Mouse (Mus musculus) layer of hippocampus, adult 8-10 months (tissue): Measurements from ENCODE around the gene Tmem88b. TPM values are rescaled to one million over a fixed set of nuclear protein-coding genes. Genes with fewer than 3 reads are reported as not detected.

ENCODE experiments used
- DNase-seq, 2 experiments: peaks; one replicate each; pipeline ENCODE4 v3.0.0; 2022; ENCODE audit warnings: low spot score in 2 of 2
- total RNA-seq, 4 experiments: library from RNA; stranded (reverse); gene quantifications; 2 replicates each; pipeline ENCODE4 v1.2.4; 2022

Gene Tmem88b
- 10 to 100 TPM; 30.2 to 36.9 (median 34.5) TPM for total RNA-seq

DNA sequence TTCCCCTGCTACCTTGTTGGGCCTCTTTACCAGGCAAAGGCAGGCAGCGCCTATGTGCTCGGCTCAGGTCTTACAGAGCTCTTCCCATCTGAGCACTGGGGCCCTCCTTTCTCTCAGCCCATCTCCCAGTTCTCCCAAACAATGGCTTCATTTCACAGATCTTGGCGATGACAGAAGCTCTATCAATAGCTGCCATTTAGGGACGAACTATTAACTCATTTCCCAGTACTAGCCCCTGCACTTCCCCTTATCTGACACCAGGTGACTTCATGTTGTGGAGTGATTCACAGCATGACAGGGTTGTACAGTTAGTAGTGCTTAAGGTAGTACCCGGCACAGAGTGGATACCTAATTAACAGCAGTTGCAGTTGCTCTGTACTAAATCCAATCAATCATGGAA lies at the start of gene Tmem88b:
TSS of gene Tmem88b (minus strand) at position 56 of the 400 bp plus-strand sequence.
- DNase-seq = no peak

DNA sequence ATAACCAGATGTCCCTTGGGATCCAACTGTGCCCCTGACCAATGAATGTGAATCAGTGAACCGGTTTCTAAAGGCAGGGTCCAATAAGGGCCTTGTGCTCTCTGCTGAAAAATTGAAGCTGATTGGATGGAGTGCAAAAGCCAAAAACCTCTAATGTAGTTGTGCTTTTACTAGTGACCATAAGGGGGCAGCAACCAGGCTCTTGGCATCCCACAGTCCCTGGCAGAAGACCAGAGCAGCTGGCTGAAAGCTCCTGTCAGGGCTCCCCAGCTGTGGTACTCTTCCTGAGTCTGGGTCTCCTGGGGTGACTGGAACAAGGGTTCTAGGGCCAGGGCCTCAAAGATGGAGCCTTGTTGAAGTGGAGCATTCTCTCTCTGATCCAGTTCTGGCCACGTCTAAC lies 48.2 kb upstream of the Tmem88b start:
- peak; percentile 66 to 70 for DNase-seq

DNA sequence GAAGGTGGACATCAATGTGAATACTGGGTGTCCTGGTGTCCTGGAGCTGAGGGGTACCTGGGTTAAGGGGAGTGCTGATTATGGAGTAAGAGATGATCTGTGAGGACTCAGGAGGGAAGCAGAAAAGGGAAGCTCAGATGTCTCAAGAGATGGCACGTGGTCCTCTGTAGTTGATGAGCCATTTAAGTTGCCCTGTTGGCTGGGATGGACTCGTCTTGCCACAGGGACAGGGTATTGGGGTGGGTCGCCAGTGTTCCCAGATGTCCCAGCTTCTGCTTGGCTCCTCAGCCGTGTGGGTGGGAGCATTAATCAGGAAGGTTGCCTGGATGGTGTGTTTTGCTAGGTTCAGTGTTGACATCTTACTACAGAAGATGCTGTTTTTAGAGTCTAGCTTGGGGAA lies 47.6 kb upstream of the Tmem88b start:
- no peak for DNase-seq

DNA sequence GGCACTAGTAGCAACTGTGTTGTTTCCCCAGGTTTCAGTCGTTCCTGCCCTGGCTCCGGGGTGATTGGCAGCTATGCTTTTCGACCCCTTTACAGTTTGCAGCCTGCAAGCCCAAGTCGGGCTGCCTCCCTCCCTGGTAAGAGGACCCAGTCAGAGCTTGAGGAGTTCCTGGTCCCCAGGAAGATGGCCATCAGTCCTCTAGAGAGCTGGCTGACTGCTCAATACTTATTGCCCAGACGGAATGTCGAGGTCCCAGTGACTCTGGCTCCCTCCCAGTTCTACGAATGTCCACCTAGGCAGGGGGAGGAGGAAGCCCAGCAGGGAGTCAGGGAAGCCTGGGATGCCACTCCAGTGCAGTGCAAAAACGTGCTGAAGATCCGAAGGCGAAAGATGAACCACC lies 46.6 kb upstream of the Tmem88b start:
- no peak for DNase-seq

DNA sequence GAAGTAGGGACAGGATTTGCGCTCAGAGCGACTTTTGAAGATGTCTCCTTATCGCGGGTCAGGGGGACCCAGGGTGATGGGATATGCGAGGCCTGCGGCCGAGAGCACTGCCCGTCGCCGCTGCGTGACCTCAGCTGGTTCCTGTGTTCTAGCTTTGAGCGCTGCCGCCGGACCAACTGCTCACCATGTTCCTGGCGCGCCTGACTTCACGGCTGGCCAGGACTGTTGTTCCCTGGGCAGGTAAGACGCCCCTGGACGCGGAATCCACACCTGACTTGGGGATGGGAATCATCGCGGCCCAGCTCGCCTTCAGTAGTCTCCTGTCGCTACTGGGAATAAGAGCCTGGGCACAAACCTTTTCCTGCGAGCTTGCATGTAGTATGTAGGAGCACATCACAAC lies 46.2 kb upstream of the Tmem88b start:
- peak in 1 of 2 experiments; percentile 26 for DNase-seq

DNA sequence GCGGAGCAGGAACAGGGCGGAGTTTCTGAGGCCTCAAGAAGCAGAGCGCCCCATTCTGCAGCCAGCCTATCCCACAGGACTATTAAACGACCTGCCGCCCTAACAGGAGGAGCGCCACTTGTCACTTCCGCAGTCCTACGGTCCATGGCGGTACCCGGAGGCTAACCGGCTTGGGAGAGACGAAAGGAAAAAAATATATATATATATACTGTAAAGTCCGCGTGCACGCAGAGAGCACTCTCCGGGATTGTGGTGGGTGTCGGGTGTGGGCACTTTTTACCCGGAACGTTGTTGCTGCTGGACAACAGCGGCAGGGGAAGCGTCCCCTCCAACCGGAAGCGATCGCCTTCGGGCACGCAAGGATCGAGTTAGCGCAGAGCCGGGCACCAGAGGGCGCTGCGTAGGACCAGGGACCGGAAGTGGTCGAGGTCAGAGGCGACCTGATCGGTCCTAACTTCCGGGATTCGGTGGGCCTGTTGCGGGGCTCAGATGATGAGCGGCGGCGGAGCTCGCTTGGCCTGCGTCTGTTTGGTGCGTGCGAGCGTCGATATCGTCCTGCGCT lies 45.6 kb upstream of the Tmem88b start, which contains the start of gene Aurkaip1:
TSS of gene Aurkaip1 (plus strand) at position 68 of the 562 bp plus-strand sequence.
- DNase-seq = peak; percentile 91 to 95

DNA sequence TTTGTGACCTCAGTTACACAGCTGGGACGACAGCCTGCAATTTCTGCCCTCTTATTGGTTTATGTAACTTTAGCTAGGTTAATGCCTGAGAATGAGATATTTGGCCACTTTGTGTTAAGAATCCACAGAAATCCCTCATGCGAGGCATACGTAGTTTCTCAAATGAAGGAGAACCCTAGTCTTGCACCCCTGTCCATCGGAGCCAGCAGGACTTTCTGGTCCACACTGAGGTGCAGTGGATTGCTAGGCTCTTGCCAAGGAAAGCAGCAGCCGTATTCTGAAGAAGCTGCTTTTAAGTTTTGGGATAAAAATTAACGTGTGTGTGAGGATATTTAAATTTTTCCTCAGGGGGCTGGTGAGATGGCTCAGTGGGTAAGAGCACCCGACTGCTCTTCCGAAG lies 44.9 kb upstream of the Tmem88b start:
- DNase-seq = no peak

DNA sequence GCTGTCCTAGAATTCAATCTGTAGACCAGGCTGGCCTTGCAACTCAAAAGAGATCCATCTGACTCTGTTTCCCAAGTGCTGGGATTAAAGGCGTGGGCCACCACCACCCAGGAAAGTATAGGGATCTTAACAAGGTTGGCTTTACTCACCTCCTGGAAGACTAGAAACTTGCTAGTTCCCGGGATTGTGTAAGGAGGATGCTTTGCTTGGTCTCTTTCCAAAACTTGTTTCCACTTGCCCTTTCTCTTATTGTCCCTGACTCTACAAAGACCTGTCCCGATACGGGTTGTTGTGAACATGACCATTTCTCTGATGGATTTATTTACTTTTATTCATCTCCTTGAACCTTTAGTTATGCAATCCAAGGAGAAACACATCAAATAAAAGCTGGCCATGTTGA lies 44.2 kb upstream of the Tmem88b start:
- no peak for DNase-seq

DNA sequence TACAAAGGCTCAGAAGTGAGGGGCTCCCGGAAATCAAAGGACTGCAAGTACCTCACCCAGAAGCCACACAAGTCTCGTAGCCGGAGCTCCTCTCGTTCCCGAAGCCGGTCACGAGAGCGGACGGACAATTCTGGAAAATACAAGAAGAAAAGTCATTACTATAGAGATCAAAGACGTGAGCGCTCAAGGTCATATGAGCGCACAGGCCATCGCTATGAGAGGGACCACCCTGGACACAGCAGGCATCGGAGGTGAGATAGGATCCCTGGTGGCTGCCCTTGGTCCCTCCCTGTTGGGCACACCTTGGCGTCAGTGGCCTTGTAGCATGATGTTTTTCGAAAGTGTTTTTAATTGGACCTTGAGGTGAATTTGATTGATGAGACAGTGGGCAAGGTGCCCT lies 37.8 kb upstream of the Tmem88b start:
- DNase-seq = no peak

DNA sequence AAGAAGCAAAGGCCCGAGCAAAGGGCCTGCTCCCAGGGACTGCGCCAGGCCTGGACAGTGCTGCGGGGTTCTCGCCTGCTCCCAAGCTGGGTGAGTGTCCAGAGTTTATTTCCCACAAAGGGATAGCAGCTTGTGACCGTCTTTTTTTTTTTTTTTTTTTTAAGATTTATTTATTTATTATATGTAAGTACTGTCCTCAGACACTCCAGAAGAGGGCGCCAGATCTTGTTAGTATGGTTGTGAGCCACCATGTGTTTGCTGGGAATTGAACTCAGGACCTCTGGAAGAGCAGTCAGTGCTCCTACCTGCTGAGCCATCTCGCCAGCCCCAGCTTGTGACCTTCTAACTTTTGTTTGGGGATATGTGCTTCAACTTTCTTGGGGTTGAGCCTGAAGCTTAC lies 35.4 kb upstream of the Tmem88b start:
- no peak for DNase-seq

DNA sequence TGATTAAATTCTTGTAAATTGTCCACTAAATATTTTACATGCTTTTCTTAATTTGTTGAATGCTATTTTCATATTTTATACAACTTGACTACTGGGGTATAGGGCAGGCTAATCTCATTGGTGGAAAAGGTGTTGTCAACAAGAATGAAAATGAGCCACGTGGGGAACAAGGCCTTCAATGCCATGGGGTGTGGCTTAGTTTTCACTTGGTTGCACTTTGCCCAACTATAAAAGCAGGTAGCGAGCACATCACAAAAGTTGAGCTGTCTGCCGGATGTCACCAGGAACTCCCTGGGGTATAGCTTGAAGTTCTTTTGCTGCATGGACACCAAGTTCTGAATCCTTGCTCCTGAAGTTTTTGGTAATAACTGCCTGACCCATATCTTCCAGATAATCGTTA lies 31.9 kb upstream of the Tmem88b start:
- DNase-seq = no peak

DNA sequence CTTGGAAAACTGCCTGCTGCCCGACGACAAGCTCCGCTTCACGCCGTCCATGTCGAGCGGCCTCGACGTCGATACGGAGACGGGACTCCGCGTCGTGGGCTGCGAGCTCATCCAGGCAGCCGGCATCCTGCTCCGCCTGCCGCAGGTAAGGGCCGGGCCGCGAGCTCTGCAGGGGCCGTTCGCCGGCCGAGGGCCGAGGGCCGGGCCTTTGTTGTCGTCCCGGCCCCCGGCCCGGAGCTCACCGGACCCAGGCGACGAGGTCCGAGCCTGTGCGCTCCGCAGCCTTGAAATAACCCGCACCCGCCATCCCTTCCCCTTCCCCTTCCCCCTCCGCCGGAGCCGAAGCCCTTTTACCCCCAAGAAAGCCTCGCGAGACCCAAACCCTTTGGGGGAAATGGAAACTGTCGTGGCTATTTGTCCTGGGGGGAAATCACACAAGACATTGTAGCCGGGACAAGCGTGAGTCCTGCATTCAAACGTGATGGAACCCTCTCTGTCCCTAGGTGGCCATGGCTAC lies 27.0 kb upstream of the Tmem88b start:
- DNase-seq = no peak

DNA sequence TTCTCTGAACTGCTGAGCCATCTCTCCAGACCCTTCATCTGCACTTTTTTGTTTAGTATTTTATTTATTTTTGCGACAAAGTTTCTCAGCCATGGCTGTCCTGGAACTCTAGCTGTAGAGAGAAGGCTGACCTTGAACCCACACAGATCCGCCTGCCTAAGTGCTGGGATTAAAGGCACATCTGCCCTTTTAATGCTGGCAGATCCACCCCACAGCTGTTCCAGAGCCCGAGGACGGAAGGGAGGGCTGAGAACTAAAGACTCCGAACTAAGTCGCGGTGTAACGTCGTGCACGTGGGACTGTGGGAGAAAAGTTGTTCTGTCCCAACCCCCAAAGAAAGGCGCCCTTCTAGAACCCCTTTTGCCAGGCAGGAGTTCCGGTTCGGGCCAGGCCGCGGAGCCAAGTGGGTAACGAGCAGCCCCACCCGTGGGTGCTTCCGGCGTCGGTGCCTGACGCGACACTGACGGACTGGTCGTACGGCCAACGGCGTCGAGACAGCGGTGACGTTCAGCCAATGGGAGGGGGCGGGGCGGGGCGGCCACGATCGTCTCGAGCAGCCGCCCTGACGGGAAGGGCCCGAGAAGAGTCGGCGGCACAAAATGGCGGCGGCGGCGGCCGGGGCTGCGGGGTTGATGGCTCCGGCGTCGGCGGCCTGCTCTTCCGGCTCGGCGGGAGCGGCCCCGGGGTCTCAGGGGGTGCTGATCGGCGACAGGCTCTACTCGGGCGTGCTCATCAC lies 26.4 kb upstream of the Tmem88b start, which contains the start of gene Ccnl2:
TSS of gene Ccnl2 (plus strand) at position 561 of the 736 bp plus-strand sequence.
- peak; percentile 90 to 91 for DNase-seq

DNA sequence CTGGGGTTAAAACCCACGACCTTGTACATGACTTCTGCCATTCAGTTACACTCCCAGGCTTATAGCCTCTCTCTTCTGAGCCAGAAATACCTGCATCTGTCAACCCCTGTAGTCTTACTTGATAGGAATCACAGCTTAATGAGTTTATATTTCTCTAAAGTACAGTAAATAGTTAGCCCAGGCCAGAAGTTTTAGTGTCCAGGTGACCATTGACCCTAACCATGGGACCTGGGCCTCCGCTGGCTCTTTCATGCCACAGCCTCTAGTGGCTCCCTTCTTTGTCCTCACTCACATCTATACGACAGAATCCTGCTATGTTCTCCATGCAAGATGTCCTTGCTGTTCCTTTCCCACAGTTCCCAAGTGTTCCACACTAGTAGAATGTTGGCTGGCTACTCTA lies 22.2 kb upstream of the Tmem88b start:
- no peak for DNase-seq

DNA sequence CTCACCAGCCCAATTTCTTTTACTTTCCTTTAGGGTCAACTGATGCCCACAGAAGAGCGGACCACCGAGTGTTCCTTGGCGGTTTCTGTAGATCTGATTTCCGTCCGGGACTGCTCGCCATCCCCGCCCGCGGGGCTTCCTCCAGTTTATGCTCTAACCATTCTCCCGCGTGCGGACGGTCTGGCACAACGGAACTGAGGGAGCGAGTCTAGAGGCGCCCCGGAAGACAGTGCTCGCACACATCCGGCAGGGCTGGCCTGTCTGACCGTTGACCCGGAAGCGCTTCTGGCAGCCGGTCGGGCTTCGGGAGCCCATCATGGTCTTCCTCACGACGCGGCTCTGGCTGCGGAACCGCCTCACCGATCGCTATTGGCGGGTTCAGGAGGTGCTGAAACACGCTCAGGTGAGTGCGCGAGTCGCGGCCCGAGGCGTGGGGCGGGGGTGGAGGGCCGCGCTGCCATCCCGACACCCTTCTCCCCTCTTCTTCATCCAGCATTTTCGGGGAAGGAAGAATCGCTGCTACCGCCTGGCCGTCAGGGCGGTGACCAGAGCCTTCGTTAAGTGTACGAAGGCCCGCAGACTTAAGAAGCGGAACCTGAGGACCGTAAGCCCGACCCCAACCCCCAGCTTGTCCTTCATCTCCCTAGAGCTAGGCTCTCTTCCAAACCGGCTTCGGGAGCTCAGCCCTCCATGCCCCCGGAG lies 17.8 kb upstream of the Tmem88b start:
- peak; percentile 90 to 95 for DNase-seq

DNA sequence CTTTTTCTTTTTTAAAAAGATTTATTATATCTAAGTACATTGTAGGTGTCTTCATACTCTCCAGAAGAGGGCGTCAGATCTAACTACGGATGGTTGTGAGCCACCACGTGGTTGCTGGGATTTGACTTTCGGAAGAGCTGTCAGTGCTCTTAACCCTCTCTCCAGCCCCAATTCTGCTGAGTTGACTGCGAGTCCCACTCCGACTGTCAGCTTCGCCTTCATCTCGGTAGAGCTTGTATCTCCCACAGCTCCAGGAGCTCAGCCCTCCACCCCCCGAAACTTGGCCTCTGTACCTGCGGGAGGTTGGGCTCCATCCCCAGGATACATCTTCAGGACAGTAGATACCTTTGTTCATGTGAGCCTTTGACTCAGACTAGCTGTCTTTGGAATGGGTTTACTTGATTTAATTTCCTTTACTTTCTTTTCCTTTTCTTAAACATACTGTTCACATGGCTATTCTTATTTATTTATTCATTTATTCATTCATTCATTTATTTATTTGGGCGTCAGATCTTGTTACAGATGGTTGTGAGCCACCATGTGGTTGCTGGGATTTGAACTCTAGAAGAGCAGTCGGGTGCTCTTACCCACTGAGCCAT lies 17.2 kb upstream of the Tmem88b start, which contains the start of gene Mrpl20:
TSS of gene Mrpl20 (plus strand) at position 138 of the 599 bp plus-strand sequence.
- no peak for DNase-seq

DNA sequence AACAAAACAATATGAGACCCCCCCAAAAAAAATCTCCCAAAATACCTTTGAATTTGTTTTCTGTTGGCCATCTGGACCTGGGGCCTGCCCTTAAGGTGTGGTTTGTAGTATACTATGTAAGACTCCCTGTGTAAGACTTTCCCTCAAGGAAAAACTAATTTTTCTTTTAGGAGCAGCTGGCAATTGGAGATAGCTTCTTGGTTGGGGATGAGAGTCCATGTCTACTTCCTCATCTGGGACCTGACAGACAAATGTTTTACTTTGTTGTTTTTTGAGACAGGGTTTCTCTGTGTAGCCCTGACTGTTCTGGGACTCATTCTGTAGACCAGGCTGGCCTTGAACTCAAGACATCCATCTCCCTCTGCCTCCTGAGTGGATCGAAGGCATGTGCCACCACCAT lies 16.4 kb upstream of the Tmem88b start:
- no peak for DNase-seq

DNA sequence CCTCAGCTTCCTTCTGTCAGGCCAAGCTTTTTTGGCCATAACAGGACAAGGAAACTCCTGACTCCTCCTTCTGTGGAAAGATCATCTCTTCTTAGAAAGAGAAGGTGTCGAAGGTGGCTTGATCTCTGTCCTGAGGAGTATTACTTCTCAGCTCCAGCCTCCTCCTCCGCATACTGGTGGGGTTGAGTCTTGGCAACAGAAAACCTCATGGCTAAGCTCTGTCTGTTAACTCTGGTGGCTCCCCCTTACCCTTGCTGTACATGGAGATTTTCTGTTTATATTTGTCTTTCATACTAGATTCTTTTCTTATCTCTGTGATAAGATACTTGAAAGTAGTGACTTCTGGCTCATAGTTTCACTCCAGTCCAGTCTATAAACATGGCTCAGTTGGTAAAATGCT lies 8.1 kb upstream of the Tmem88b start:
- no peak for DNase-seq

DNA sequence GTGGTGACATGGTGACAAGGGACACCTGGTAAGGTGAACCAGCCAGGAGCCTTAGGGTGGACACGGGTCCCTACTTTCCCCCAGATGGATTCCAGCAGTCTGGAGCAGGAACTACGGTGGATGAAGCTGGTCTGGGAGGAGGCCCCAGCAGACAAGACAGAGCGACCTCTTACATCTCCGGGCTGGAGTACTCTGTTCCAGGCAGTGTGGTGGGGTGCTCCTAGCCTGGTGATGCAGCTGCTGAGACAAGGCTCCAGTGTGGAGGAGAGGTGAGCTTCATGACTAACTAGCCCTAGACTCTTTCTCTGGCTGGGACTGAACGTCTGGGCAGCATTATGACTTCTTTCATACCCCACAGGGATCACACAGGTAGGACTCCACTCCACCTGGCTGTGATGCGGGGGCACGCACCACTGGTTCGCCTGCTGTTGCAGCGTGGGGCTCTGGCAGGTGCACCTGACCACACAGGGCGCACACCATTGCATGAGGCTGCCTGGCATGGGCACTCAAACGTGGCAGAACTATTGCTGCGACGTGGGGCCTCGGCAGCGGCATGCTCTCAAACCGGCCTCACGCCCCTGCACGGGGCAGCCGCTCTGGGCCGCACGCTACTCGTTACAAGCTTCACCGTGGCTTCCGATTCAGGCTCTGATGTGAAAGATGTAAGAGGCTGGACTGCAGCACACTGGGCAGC lies 5.7 kb upstream of the Tmem88b start:
- no peak for DNase-seq

DNA sequence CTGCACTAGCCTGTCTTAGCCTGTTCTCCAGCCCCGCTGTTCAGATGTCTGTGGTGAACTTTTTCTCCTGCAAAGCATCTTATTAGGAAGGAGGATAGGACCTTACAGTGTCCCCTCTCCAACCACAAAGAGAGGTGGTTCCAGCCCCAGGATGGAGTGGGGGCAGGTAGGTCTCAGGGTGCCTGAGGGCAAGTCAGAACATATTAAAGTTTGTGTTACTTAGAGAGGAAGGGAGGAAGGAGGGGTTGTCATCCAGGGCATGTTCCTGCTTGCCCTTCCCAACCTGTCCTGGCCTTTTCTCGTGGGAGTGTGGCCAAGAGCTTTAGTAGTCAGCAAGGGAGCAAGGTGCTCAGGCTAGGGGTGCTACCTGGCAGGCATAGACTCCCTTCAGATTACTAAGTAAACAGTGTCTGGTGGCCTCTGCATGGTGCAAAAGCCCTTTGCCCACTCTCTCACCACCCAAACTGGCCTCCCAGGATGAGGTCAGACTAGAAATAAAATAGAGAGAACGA lies 5.0 kb upstream of the Tmem88b start:
- no peak for DNase-seq

DNA sequence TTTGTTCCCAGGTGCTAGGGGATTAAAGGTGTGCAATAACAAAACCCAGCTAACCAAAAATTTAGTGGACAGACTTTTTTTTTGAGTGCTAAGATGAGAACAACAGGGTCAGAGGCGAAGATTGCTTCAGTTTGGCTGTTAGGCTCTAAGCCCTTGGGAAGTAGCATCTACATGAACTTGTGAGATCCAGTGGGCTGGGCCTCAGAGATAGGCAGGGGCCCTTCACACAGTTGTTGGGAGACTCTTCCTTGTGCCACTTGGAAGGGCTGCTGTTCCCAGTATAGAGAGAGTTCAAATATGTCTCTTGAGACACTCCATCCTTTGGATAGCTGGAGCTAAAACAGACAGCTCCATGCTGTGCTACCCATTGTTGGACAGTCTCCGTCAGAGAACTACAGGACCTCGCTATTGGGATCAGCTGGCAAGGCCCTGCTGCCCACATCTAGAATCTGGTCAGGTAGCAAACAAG lies 4.4 kb upstream of the Tmem88b start, which contains the start of gene Ankrd65:
TSS of gene Ankrd65 (plus strand) at position 419 of the 469 bp plus-strand sequence.
- no peak for DNase-seq
